16 mouse cellular contexts compared by ENCODE assay signal in the genomic region with DNA sequence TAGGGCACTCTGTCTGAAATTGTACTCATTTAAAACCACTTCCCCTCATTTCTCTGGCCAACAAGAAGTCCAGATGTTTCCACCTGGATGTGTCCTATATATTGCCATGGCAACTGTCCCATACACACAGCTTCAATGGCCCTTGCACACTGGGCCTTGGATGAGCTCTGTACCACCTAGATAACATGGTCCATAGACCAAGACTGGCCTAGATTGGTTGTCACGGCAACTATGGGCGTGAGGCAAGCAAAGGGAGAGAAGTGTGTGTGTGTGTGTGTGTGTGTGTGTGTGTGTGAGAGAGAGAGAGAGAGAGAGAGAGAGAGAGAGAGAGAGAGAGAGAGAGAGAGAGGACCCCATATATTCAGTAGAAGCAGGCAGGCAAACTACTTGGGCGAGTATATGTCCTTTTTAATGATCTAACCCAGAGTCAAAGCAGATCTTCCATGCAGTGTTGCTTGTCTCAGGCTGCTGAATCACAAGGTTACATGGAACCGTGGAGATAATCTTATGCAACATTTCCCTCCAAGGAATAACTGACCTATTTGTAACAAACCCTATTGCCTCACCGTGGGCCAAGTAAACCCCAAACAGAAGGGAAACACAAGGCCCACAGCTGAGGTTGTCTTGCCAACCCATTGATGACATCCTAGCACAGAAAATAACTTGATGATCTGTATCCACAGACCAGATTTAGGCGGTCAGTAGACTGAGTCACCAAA. TPM values are rescaled to one million over a fixed set of nuclear protein-coding genes. Genes with fewer than 3 reads are reported as not detected.
DNase-seq lines count a peak whose midpoint lies in the region; ATAC-seq and TF ChIP-seq lines count a peak whose summit lies in the region.
"Had no signal": no experiment of that assay in that cellular context is flagged by ENCODE, and none has a peak within 500 bp of the region (broad histone marks: within the 10 kb centered on the region; RNA-seq: fewer than 3 reads in every experiment).

No protein-coding gene starts in this region.

- ATAC-seq in granulocyte monocyte progenitor cell, adult 5-6 weeks (replicated peaks; ENCODE audit: poor library complexity, severe bottlenecking) = peak; percentile 92

- H3K27ac ChIP-seq in gastrocnemius, adult 2 months = peak overlapping the region; percentile 64
- H3K27ac ChIP-seq in thymus, adult 2 months (ENCODE audit: control insufficient read depth, insufficient read depth, low read length) = no peak overlapping the region
- H3K27ac ChIP-seq: heart, embryonic 13.5 days; liver, embryonic 14.5 days; neural tube, embryonic 15.5 days; stomach, postnatal 0 days had no signal

- no peak for TF ChIP-seq CTCF in gastrocnemius, adult 2 months (IDR thresholded peaks at IDR 0.05)
- no peak for TF ChIP-seq CTCF in thymus, adult 2 months (IDR thresholded peaks at IDR 0.05; ENCODE audit: borderline replicate concordance, control insufficient read depth, extremely low read depth, insufficient read depth, low read length, poor library complexity)

- peak; percentile 36 for DNase-seq in gastrocnemius, adult 2 months
- DNase-seq in gastrocnemius, postnatal 36 days = no peak
- DNase-seq in right cerebral cortex, postnatal 10 days (ENCODE audit: low spot score in 2 of 2) = peak; percentile 62 to 71
- no peak for DNase-seq in right cerebral cortex, adult 18-20 months
- no peak for DNase-seq in frontal cortex, adult 2 months (ENCODE audit: extremely low spot score in 1 of 2, low spot score in 1 of 2)
- no peak for DNase-seq in thymus, adult 2 months
- DNase-seq in ovary, postnatal 14 days (ENCODE audit: low spot score) = no peak
- DNase-seq: cerebellum, adult 11-12 months; embryo, embryonic 11 days; left cerebral cortex, postnatal 4 days; right cerebral cortex, postnatal 4 days had no signal

- no peaks in the 10 kb centered on the region for H3K27me3 ChIP-seq in thymus, adult 2 months (ENCODE audit: control insufficient read depth, insufficient read depth, low read length)
- H3K27me3 ChIP-seq: heart, embryonic 13.5 days; neural tube, embryonic 15.5 days had no signal

- no peak overlapping the region for H3K4me3 ChIP-seq in gastrocnemius, adult 2 months
- no peak overlapping the region for H3K4me3 ChIP-seq in thymus, adult 2 months (ENCODE audit: control insufficient read depth, insufficient read depth, low read length)
- H3K4me3 ChIP-seq: heart, embryonic 13.5 days; neural tube, embryonic 15.5 days had no signal

- TF ChIP-seq POLR2A in thymus, adult 2 months (IDR thresholded peaks at IDR 0.05; ENCODE audit: control insufficient read depth, extremely low read depth, insufficient read depth, low read length, poor library complexity) = no peak

- H3K36me3 ChIP-seq in thymus, adult 2 months (ENCODE audit: control insufficient read depth, insufficient read depth, low read length) = no peaks in the 10 kb centered on the region
- H3K36me3 ChIP-seq: neural tube, embryonic 15.5 days had no signal

- intact Hi-C loops in gastrocnemius, adult 2 months (cut with DNase I) = no loop called here
- intact Hi-C loops in gastrocnemius, postnatal 36 days (cut with DNase I) = no loop called here

- WGBS in thymus, adult 2 months = 91% methylated on average over 6 of the region's 6 CpGs

- no peaks in the 10 kb centered on the region for H3K4me1 ChIP-seq in thymus, adult 2 months (replicated peaks; ENCODE audit: control insufficient read depth, insufficient read depth, low read length)

RNA-seq across cellular contexts. Expression of a gene that starts 13.4 kb away (rescaled TPM):
- 10 to 100 TPM in 1 of 2 experiments, 1 to 10 TPM in 1; 9.7 to 11.5 TPM for total RNA-seq in gastrocnemius, adult 2 months (2021)
- 1 to 10 TPM; 8.7 to 9.7 TPM for total RNA-seq in gastrocnemius, postnatal 36 days (2021)
- total RNA-seq in granulocyte monocyte progenitor cell, adult 5-6 weeks (2014; fragmentation: Nextera tagmentation) = 16.3 and 19.8 TPM in 2 replicates
- total RNA-seq in granulocyte monocyte progenitor cell, adult 5-6 weeks (2017) = 2.9 and 3.6 TPM in 2 replicates
- polyA plus RNA-seq in frontal cortex, adult 2 months (2012; rRNA removed) = 49.4 and 61.9 TPM in 2 replicates
- 8.0 and 8.7 TPM in 2 replicates for polyA plus RNA-seq in thymus, adult 2 months (2012; rRNA removed)

Comparison
In these comparisons a context has a peak if more than half of its experiments do, and no peak if none do; other contexts are left out.
1. DNase-seq: peak in gastrocnemius, adult 2 months (single experiment) and right cerebral cortex, postnatal 10 days (2 of 2); none in gastrocnemius, postnatal 36 days (0 of 2), right cerebral cortex, adult 18-20 months (single experiment), frontal cortex, adult 2 months (0 of 2), thymus, adult 2 months (single experiment) and ovary, postnatal 14 days (single experiment).